Mouse (Mus musculus): Measurements from ENCODE around the gene Akr1c18. TPM values are rescaled to one million over a fixed set of nuclear protein-coding genes. Genes with fewer than 3 reads are reported as not detected.

The Akr1c18 gene
- polyA plus RNA-seq, 1 experiment from 2014 or later, result 1.7 TPM

Other genes starting within 250 kb of the Akr1c18 start
- gene Net1, start 232.4 kb downstream of the Akr1c18 start, polyA plus RNA-seq (2015; fragmentation: Nextera tagmentation; extraction: Ambion mirVana), result 61.6 and 62.9 TPM in 2 replicates
- not detected in 2 replicates for gene Tubal3, start 232.4 kb downstream of the Akr1c18 start, polyA plus RNA-seq (2015; fragmentation: Nextera tagmentation; extraction: Ambion mirVana)
- gene Ucn3, start 205.3 kb downstream of the Akr1c18 start, polyA plus RNA-seq (2015; fragmentation: Nextera tagmentation; extraction: Ambion mirVana), result not detected in 2 replicates
- 1.4 and 2.8 TPM in 2 replicates for gene Akr1c14, start 101.6 kb downstream of the Akr1c18 start, polyA plus RNA-seq (2015; fragmentation: Nextera tagmentation; extraction: Ambion mirVana)
- 5.9 and 6.5 TPM in 2 replicates for gene Akr1c13, start 40.5 kb upstream of the Akr1c18 start, polyA plus RNA-seq (2015; fragmentation: Nextera tagmentation; extraction: Ambion mirVana)
- 33.4 and 34.6 TPM in 2 replicates for gene Akr1c19, start 78.0 kb upstream of the Akr1c18 start, polyA plus RNA-seq (2015; fragmentation: Nextera tagmentation; extraction: Ambion mirVana)
- 2.1 and 2.3 TPM in 2 replicates for gene Akr1c12, start 128.8 kb upstream of the Akr1c18 start, polyA plus RNA-seq (2015; fragmentation: Nextera tagmentation; extraction: Ambion mirVana)